Mouse (Mus musculus) embryo, embryonic 11 days (tissue): Measurements from ENCODE around the gene Inafm2.
A peak's percentile ranks its signal among the peaks of the same experiment; 100 is the strongest.

Source experiments
- DNase-seq: peaks from one replicate; pipeline ENCODE4 v3.0.0-alpha.2; 2015

Inafm2 gene

GRCm38 (mm10) chr2:118786525-118786924 lies 41.0 kb downstream of the Inafm2 start:
- DNase-seq, result no peak

- DNase-seq, result no peak
These were observed 43.9 kb downstream of the Inafm2 start for GRCm38 (mm10) chr2:118789501-118789900.

GRCm38 (mm10) chr2:118790221-118790550 lies 44.6 kb downstream of the Inafm2 start:
- no peak for DNase-seq

DNA sequence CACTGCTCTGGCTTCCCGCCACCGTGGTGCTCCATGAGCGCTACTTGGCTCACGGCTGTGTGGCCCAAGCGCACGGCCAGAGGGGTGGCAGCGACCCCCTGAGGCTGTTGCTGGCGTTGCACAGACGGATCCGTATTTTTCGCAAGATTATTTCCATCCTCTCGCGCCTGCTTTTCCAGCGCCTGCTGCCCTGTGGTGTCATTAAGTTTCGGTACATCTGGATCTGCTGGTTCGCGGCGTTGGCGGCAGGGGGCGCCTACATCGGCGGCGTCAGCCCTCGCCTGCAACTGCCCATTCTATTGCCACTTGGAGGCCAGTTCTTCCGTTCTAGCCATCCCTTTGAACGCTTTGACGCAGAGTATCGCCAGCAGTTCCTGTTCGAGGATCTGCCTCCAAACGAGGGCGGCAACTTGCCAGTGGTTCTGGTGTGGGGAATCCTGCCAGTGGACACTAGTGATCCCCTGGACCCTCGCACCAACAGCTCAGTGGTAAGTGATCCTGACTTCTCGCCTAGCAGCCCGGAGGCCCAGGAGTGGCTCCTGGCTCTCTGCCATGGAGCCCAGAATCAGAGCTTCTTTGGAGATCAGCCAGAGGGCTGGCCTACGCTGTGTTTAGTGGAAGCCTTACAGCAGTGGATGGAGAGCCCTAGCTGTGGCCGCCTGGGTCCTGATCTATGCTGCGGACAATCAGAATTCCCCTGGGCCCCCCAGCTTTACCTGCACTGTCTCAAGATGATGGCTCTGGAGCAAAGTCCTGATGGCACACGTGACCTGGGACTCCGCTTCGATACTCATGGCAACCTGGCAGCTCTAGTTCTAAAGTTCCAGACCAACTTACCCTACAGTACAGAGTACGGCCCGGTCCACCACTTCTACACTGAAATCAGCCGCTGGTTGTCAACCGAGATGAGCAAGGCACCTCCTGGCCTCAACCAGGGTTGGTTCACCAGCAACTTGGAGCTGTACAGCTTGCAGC lies 45.3 kb downstream of the Inafm2 start:
- peak; percentile 73 for DNase-seq

DNA sequence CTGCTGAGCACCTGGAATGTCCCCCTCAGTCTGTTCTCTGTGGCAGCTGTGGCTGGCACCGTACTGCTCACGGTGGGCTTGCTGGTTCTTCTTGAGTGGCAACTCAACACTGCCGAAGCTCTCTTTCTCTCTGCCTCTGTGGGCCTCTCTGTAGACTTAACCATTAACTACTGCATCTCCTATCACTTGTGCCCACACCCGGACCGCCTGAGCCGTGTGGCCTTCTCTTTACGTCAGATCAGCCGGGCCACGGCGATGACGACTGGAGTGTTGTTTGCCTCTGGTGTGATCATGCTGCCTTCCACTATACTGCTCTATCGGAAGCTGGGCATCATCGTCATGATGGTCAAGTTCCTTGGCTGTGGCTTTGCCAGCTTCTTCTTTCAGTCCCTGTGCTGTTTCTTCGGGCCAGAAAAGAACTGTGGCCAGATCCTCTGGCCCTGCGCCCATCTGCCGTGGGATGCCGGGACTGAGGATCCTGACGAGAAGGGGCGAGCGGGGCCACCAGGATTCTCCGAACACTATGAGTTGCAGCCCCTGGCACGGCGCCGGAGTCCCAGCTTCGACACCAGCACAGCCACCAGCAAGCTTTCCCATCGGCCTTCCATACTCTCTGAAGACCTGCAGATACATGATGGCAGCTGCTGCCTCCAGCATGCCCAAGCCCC lies 46.2 kb downstream of the Inafm2 start:
- no peak for DNase-seq

GRCm38 (mm10) chr2:118792259-118792613 lies 46.7 kb downstream of the Inafm2 start:
- DNase-seq, result no peak

- DNase-seq, result no peak
These were observed 48.1 kb downstream of the Inafm2 start for GRCm38 (mm10) chr2:118793636-118794035.
